Mouse (Mus musculus): ENCODE results near the gene Mrps34.

Gene Mrps34

GRCm38 (mm10) chr17:24881738-24882440 is 13.0 kb upstream of the Mrps34 start:
- peak; percentile 73 for DNase-seq (ENCODE audit: low spot score)

DNA sequence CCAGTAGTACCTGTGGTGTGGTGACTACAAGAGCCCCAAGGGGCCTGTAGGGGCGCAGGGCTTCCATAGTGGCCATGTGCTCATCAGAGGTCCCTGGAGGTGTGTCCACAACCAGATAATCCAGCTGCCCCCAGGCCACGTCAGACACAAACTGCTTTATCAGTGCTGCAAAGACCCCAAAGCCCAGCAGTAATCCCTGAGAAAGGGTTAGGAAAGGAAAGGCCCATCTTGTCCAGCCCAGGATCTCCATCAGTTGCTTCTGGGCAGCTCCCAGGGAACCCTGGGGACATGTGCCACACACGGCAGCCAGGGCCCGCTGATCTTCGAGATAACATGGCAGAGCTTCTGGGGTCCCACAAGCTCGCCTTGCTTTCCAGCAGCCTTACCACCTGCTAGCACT is 10.5 kb upstream of the Mrps34 start:
- no peak for DNase-seq (ENCODE audit: low spot score)

- no peak for DNase-seq (ENCODE audit: low spot score)
These were observed 9.4 kb upstream of the Mrps34 start for GRCm38 (mm10) chr17:24885356-24886133.

DNA sequence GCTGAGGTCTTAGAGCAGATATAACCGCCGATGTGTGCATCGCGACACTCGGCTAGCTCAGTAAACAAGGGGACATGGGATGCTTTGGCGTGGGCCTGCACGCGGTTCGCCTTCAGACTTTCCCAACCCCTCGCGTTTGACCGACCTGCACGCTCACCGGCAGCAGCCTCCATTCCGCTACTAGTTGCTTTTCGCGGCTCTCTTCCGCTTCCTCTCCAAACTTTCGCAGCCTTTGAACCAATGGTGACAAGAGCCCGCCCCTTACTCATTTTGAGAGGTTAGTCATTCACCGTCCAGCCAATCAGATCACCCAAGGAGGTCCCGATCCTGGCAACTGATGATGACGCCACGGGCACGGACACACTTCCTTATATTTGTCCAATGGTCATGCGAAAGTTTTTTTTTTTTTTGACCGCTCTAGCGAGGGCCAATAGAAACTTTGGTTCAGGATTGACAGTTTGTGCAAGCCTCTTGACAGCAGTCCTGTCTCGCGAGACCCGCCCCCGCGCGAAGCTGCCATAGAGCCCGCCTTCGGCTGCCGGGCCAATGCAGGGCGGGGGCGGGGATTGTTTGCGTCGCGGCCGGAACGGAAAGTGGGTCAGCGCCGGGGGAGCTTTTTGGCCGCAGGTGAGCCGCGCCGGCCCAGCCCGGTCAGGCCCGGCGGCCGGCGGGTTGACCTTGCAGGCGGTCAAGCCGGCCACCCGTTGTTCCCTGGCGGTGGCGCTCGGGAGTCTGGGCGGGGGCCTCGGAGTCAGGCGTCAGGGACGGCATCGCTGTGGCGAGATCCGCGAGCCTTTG is 8.6 kb upstream of the Mrps34 start, which contains the start of the genes Nubp2 and Spsb3:
Gene Nubp2 (minus strand): TSS at position 216 of the 798 bp plus-strand sequence.
Gene Spsb3 (plus strand): TSS at position 510 of the 798 bp plus-strand sequence.
- peak; percentile 100 for DNase-seq (ENCODE audit: low spot score)

GRCm38 (mm10) chr17:24886932-24887271 is 8.0 kb upstream of the Mrps34 start:
- no peak for DNase-seq (ENCODE audit: low spot score)

DNA sequence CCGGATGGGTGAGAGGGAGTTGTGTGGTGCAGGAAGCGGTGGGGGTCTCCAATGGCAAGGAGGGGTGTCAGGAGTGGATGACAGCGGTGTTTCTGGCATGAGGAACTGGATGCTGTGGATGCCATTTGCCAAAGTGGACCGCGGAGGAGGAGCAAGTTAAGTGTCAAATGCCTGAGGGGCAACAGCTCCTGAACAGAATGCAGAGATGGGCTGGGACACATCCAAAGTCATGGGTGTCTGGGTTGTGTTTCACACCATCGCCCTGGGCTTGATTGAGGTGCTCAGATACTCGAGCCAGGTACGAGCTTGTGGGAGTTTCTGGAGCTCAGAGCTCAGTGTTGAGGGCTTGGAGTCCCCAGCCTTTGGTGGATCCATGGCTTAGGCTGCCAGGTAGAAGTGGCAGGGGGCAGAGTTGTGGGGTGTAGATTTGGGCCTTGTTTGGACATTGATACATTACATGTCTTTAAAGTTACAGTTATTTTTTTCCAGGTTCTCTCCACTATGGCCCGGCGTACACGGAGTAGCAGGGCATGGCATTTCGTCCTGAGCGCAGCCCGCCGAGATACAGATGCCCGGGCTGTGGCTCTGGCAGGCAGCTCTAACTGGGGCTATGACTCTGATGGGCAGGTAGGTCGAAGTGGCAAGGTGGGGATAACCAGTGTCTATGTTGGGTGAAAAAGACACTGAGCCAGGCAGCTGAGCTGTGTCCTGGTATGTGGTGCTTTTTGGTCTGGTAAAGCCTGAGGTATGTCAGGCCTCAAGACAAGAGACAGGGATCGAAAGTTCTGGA is 7.4 kb upstream of the Mrps34 start:
- peak; percentile 31 for DNase-seq (ENCODE audit: low spot score)

DNA sequence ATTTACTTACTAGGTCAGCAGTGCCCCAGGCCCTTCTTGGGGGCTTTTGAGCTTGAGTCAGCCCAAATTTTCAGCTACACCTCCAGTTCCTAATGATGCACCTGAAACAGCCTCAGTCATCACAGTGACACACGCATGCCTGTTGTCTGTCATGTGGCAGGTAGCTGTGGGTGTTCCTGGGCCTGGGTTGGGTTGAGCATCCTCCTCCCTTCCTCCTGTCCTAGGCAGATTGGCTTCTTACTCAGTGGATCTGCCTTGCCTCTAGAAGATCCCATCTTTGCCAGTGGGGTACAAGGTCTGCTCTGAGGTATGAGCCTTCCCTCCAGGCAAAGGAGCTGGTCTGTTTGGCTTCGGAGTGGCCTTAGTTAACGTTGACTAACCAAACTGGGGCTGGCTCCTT is 6.1 kb upstream of the Mrps34 start:
- DNase-seq (ENCODE audit: low spot score): no peak

DNA sequence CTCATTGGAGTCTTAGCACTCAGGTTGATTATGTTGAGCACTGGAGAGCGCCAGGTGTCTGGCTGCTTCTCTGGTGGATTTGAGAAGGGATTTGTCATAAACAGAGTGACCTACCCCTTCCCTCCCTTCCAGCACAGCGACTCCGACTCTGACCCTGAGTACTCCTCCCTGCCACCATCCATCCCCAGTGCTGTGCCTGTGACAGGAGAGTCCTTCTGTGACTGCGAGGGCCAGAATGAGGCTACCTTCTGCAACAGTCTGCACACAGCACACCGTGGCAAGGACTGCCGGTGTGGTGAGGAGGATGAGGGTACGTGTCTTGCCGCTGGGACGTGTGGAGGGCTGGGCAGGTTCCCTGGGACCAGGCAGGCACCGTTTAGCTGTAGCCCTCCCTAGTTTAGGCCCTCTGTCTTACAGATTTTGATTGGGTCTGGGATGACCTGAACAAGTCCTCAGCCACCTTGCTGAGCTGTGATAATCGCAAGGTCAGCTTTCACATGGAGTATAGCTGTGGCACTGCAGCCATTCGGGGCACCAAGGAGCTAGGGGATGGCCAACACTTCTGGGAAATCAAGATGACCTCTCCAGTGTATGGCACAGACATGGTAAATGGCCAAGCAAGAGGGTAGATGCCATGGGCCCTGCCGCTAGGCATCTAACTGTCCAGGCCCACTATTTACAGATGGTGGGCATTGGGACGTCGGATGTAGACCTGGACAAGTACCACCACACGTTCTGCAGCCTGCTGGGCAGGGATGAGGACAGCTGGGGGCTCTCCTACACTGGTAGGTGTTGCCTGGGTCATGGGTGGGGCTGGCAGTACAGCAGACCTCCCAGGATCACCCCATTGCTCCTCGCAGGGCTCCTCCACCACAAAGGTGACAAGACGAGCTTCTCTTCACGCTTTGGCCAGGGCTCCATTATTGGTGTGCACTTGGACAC is 4.5 kb upstream of the Mrps34 start:
- no peak for DNase-seq (ENCODE audit: low spot score)

DNA sequence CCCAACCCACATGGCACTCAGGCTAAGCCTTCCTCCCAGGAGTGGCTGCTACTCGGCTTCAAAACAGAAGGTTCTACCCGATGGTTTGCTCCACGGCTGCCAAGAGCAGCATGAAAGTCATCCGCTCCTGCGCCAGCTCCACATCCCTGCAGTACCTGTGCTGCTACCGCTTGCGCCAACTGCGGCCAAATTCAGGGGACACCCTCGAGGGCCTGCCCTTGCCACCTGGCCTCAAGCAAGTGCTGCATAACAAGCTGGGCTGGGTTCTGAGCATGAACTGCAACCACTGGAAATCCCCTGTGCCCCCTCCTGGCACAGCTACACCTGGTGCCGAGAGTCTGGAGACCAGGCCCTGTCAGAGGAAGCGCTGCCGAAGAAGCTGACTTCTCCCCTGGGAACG is 3.6 kb upstream of the Mrps34 start:
- DNase-seq (ENCODE audit: low spot score): no peak

- DNase-seq (ENCODE audit: low spot score): no peak
These were observed 2.1 kb upstream of the Mrps34 start for GRCm38 (mm10) chr17:24892785-24893184.

GRCm38 (mm10) chr17:24893276-24893675 is 1.6 kb upstream of the Mrps34 start:
- no peak for DNase-seq (ENCODE audit: low spot score)

DNA sequence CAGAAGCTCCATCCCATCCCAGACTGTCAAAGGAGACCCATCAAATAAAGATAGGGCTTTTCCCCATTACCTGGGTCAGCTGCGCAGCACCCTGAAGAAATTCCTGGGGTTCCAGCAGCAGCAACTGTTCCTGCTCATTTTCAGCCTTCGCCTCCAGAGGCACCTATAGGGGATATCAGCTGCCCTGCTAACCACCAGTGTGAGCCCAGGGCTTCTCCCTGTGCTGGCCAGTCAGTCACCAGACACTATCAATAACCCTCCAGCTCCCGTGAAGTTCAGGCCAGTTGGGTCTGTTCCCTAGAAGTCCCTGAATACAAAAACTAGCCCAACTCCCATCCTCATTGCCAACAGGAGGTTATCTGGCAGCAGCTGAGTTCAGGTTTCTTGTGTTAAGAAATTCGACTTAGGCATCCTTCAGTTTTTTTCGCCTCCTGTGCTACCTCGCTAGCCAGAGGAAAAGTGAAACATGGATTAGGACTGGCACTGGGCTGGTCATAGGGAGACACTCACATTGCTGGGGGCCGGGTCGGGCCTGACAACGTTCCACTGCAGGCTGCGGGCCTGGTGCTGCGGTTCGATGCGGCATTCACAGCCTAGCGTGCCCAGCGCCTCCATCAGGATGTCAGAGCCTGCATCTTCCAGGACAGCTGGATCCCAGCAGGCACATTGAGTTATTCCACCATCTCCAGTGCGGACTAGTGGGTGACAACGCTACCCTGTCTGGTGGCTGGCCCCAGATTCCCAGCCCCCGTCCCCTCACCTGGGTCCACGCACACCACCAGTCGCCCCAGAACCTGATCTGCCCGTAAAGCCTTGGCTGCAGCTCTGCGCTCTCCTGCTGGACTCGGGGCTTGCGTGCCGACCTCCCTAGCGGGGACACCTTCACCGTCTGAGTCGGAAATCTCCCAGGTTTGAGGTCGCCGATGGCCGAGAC is 588 bp upstream of the Mrps34 start:
- peak; percentile 34 for DNase-seq (ENCODE audit: low spot score)

- peak; percentile 63 for DNase-seq (ENCODE audit: low spot score)
These were observed 790 bp downstream of the Mrps34 start for GRCm38 (mm10) chr17:24895571-24896240.

GRCm38 (mm10) chr17:24896241-24896992 is 1.5 kb downstream of the Mrps34 start, which contains the start of gene Nme3:
Gene Nme3, plus strand, starts transcription at chr17:24896500.
- peak; percentile 74 for DNase-seq (ENCODE audit: low spot score)

GRCm38 (mm10) chr17:24896993-24897269 is 2.0 kb downstream of the Mrps34 start:
- DNase-seq (ENCODE audit: low spot score): no peak

DNA sequence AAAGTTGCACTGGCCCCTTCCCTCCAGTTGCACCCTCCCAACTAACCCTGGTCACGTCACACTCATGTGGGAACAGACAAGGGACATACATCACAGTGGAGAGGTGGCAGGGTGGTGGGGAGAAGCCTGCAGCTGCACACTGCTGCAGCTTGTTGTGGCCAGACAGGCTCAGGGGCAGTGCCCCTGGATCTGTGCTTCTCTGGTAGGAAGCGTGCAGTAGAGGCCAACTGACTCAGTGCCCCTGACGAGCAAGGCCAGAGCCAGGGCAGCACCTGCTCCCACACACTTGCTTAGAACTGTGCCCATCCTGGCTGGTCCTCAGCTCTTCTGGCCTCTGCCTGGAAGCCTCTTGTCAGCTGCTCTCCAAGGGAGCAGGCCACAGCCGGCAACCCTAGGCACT is 2.7 kb downstream of the Mrps34 start:
- no peak for DNase-seq (ENCODE audit: low spot score)

DNA sequence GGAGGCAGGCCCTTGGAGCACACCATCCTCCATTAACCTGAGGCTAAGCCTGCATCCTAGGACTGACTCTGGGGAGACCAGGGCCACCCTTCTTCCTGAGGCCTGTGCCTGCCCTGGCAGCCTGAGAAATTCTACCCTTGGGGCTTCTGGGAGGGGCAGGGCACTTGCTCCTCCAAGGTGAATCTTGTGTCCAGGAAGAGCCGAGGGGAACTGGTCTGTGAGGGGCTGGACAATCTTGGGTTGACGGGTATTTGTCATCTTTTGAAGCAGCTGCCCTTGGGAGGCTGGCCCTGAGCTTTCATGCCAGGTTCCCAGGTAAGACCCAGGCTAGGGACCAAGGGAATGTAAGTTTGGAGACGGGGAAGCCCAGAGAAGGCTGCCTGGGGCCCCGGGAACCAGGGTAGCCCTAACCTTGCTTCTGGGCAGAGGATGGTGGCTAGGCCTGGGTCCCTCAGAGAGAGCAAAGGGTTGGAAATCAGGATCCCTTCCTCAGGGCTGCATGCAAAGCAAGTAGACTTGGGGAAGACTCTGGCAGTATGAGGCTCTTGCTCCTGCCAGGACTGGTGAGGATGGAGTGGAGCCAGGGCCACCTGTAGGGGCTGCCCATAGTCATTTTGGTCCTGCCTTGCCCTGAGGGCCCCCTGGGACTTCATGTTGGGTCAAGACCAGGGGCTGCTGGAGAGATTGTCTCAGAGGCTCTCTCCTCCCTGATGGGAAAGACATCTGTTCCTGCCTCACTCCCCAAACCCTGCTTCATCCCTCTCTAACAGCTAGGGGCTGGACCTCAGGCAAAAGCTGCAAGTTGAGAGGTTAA is 3.3 kb downstream of the Mrps34 start:
- no peak for DNase-seq (ENCODE audit: low spot score)

DNA sequence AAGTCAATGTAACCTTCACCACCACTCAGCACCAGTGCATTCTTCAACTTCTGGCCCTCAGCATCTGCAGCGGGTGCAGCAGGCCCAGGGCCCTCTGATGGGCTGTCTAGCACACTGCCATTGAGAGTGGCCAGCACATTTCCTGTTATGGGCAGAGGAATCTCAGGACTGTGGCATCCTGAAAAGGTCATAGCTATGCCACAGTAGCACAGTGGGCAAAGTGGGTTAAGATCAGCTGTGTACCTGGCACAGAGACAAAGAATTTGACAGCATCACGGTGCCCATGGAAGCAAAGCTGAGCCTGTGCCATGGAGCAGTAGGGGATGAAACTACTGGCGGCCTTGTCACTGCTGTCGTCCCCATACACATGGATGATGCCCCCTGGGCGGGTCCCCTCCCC is 4.2 kb downstream of the Mrps34 start:
- peak; percentile 45 for DNase-seq (ENCODE audit: low spot score)

Data from adipocyte (in vitro differentiated cells).